Comparison of ENCODE assay signal across 30 mouse cellular contexts in the genomic region with DNA sequence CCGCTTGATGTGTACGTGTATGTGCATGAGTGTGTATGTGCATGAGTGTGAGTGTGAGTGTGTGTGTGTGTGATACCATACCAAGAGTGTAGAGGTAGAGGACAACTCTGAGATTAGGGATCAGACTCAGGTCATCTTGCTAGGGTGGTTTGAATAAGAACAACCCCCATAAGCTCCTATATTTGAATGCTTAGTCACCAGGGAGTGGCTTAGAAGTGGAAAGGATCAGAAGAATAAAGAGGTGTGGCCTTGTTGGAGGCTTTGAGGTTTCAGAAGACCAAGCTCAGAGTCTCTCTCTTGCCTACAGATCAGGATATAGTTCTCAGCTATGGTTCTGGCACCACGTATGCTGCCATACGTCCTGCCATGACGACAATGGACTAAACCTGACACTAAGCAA. TPM values are rescaled to one million over a fixed set of nuclear protein-coding genes. Genes with fewer than 3 reads are reported as not detected.
DNase-seq lines count a peak whose midpoint lies in the region; ATAC-seq and TF ChIP-seq lines count a peak whose summit lies in the region.
"Had no signal": no experiment of that assay in that cellular context is flagged by ENCODE, and none has a peak within 500 bp of the region (broad histone marks: within the 10 kb centered on the region; RNA-seq: fewer than 3 reads in every experiment).

No protein-coding gene starts in this region.

- H3K4me3 ChIP-seq in liver, embryonic 13.5 days (replicated peaks): no peak overlapping the region
- H3K4me3 ChIP-seq in liver, postnatal 0 days (ENCODE audit: low read depth, low read length): no peak overlapping the region
- no peak overlapping the region for H3K4me3 ChIP-seq in macrophage (ENCODE audit: inconsistent target)
- H3K4me3 ChIP-seq: erythroblast, embryonic 14.5 days; heart, embryonic 10.5 days; heart, embryonic 15.5 days; hindbrain, embryonic 12.5 days; layer of hippocampus, adult 2 months; left cerebral cortex, adult 2 months; limb, embryonic 13.5 days had no signal

- H3K79me2 ChIP-seq in macrophage (ENCODE audit: inconsistent target): peaks cover 25% of the 10 kb centered on the region; the same call in 1 of the 2 replicates

- no peak for DNase-seq in liver, embryonic 13.5 days
- no peak for DNase-seq in liver, postnatal 0 days
- peak; percentile 37 for DNase-seq in R1 (ENCODE audit: low read depth, low spot score)
- no peak for DNase-seq in heart, adult 9 months (ENCODE audit: low spot score in 2 of 2)
- DNase-seq in adrenal gland, postnatal 14 days: no peak
- DNase-seq: adrenal gland, postnatal 10 days; cerebellum, adult 11 months; cerebellum, adult 9-10 months; gastrocnemius, postnatal 10 days; heart, postnatal 36 days; kidney, adult 18-20 months; kidney, postnatal 36 days; lung, adult 2 months; lung, postnatal 10 days; spleen, adult 18-20 months; thymus, adult 2 months; thymus, postnatal 4 days had no signal

- ATAC-seq in liver, embryonic 13.5 days (ENCODE audit: low read depth): peak; percentile 65
- no peak for ATAC-seq in liver, postnatal 0 days
- ATAC-seq in inflammation-experienced regulatory T-cells, adult 6 months: no peak
- ATAC-seq: forebrain, embryonic 16.5 days; midbrain, embryonic 16.5 days had no signal

- no peak for TF ChIP-seq CTCF in liver, postnatal 0 days (IDR thresholded peaks at IDR 0.05; ENCODE audit: low read depth)

- H3K9me3 ChIP-seq in liver, embryonic 13.5 days (replicated peaks): no peaks in the 10 kb centered on the region
- H3K9me3 ChIP-seq in liver, postnatal 0 days (ENCODE audit: low read length): no peaks in the 10 kb centered on the region
- H3K9me3 ChIP-seq: heart, embryonic 10.5 days; heart, embryonic 15.5 days; hindbrain, embryonic 12.5 days; limb, embryonic 13.5 days had no signal

- peaks cover 80% of the 10 kb centered on the region for H3K36me3 ChIP-seq in liver, embryonic 13.5 days
- peaks cover 59% of the 10 kb centered on the region for H3K36me3 ChIP-seq in liver, postnatal 0 days (replicated peaks; ENCODE audit: insufficient read depth, low read length)
- H3K36me3 ChIP-seq in macrophage (ENCODE audit: inconsistent target): peaks cover 75% of the 10 kb centered on the region

- no peak overlapping the region for H3K9ac ChIP-seq in liver, embryonic 13.5 days
- H3K9ac ChIP-seq in liver, postnatal 0 days (replicated peaks): no peak overlapping the region
- H3K9ac ChIP-seq: heart, embryonic 15.5 days; hindbrain, embryonic 12.5 days; limb, embryonic 13.5 days had no signal

- H3K4me1 ChIP-seq in liver, embryonic 13.5 days (replicated peaks): peaks cover 10% of the 10 kb centered on the region
- H3K4me1 ChIP-seq in liver, postnatal 0 days (ENCODE audit: insufficient read depth): no peaks in the 10 kb centered on the region
- H3K4me1 ChIP-seq: heart, embryonic 10.5 days; heart, embryonic 15.5 days; hindbrain, embryonic 12.5 days; limb, embryonic 13.5 days had no signal

- no peaks in the 10 kb centered on the region for H3K27me3 ChIP-seq in liver, embryonic 13.5 days
- H3K27me3 ChIP-seq in liver, postnatal 0 days (ENCODE audit: insufficient read depth, low read length): no peaks in the 10 kb centered on the region
- H3K27me3 ChIP-seq: heart, embryonic 15.5 days; hindbrain, embryonic 12.5 days; limb, embryonic 13.5 days had no signal

- H3K4me2 ChIP-seq in liver, embryonic 13.5 days: no peak overlapping the region
- H3K4me2 ChIP-seq in liver, postnatal 0 days (ENCODE audit: low read depth, low read length): no peak overlapping the region
- H3K4me2 ChIP-seq: heart, embryonic 15.5 days; hindbrain, embryonic 12.5 days; limb, embryonic 13.5 days; midbrain, embryonic 11.5 days had no signal

- 78% methylated on average over 5 of the region's 5 CpGs for WGBS in liver, embryonic 13.5 days (ENCODE audit: insufficient replicate concordance)
- 84% methylated on average over 5 of the region's 5 CpGs for WGBS in liver, postnatal 0 days (ENCODE audit: insufficient replicate concordance)
- WGBS in macrophage (ENCODE audit: missing documents): 97% methylated on average over 5 of the region's 5 CpGs

- no peak for TF ChIP-seq EP300 in liver, postnatal 0 days (IDR thresholded peaks at IDR 0.05; ENCODE audit: low read depth)

- H3K27ac ChIP-seq in liver, embryonic 13.5 days: no peak overlapping the region; the same call in 1 of the 2 replicates
- H3K27ac ChIP-seq in liver, postnatal 0 days (ENCODE audit: low read depth): no peak overlapping the region
- peak overlapping the region; percentile 22; the same call in 1 of the 2 replicates for H3K27ac ChIP-seq in macrophage
- H3K27ac ChIP-seq: heart, embryonic 10.5 days; heart, embryonic 15.5 days; hindbrain, embryonic 12.5 days; layer of hippocampus, adult 2 months; left cerebral cortex, adult 2 months; limb, embryonic 13.5 days had no signal

RNA-seq across cellular contexts. Expression of gene Vipas39, which starts 9.4 kb away (rescaled TPM):
- polyA plus RNA-seq in liver, embryonic 13.5 days (2015; fragmentation: Nextera tagmentation; extraction: Ambion mirVana): 9.8 and 10.6 TPM in 2 replicates
- 8.2 and 8.9 TPM in 2 replicates for polyA plus RNA-seq in liver, postnatal 0 days (2015; fragmentation: Nextera tagmentation; extraction: Ambion mirVana)
- total RNA-seq in macrophage (2018; cell fraction: chromatin; rRNA removed): 100 to 1,000 TPM in 20 of 26 experiments, 10 to 100 TPM in 6; 59.7 to 286 (median 145) TPM
- total RNA-seq in macrophage (2018; cell fraction: cytosol; rRNA removed): 100 to 1,000 TPM in 18 of 26 experiments, 10 to 100 TPM in 8; 86.9 to 143 (median 107) TPM
- 100 to 1,000 TPM in 10 of 26 experiments, 10 to 100 TPM in 16; 57.2 to 164 (median 87.3) TPM for total RNA-seq in macrophage (2018; cell fraction: nucleus; rRNA removed)
- 106 to 155 TPM (median 136 TPM) in 3 replicates for polyA plus RNA-seq in macrophage (2018)
- polyA plus RNA-seq in inflammation-experienced regulatory T-cells, adult 6 months (2017; shearing (Covaris generic)): 10 to 100 TPM; 31.3 to 41.3 (median 38.9) TPM
- total RNA-seq in adrenal gland, postnatal 14 days (2021): 35.6 and 41.5 TPM in 2 replicates

RNA-seq across cellular contexts. Expression of gene Ahsa1, which starts 9.7 kb away (rescaled TPM):
- polyA plus RNA-seq in liver, embryonic 13.5 days (2015; fragmentation: Nextera tagmentation; extraction: Ambion mirVana): 196 and 212 TPM in 2 replicates
- 89.4 and 91.5 TPM in 2 replicates for polyA plus RNA-seq in liver, postnatal 0 days (2015; fragmentation: Nextera tagmentation; extraction: Ambion mirVana)
- total RNA-seq in macrophage (2018; cell fraction: chromatin; rRNA removed): 100 to 1,000 TPM in 3 of 26 experiments, 10 to 100 TPM in 23; 25.2 to 122 (median 54.0) TPM
- total RNA-seq in macrophage (2018; cell fraction: cytosol; rRNA removed): 100 to 1,000 TPM; 179 to 317 (median 235) TPM
- total RNA-seq in macrophage (2018; cell fraction: nucleus; rRNA removed): 100 to 1,000 TPM in 12 of 26 experiments, 10 to 100 TPM in 14; 64.5 to 239 (median 97.0) TPM
- polyA plus RNA-seq in macrophage (2018): 198 to 597 TPM (median 364 TPM) in 3 replicates
- 100 to 1,000 TPM; 117 to 133 (median 126) TPM for polyA plus RNA-seq in inflammation-experienced regulatory T-cells, adult 6 months (2017; shearing (Covaris generic))
- 139 and 160 TPM in 2 replicates for total RNA-seq in adrenal gland, postnatal 14 days (2021)

RNA-seq across cellular contexts. Expression of gene Noxred1, which starts 18.1 kb away (rescaled TPM):
- polyA plus RNA-seq in liver, embryonic 13.5 days (2015; fragmentation: Nextera tagmentation; extraction: Ambion mirVana): 0.19 and 0.29 TPM in 2 replicates
- polyA plus RNA-seq in liver, postnatal 0 days (2015; fragmentation: Nextera tagmentation; extraction: Ambion mirVana): 0.19 and 0.45 TPM in 2 replicates
- total RNA-seq in macrophage (2018; cell fraction: chromatin; rRNA removed): 10 to 100 TPM in 3 of 26 experiments, 1 to 10 TPM in 21, under 1 TPM in 1, not detected in 1; 1.00 to 15.3 (median 2.7) TPM
- under 1 TPM; 0.05 to 0.35 (median 0.24) TPM for total RNA-seq in macrophage (2018; cell fraction: cytosol; rRNA removed)
- 1 to 10 TPM in 19 of 26 experiments, under 1 TPM in 7; 0.54 to 8.8 (median 2.0) TPM for total RNA-seq in macrophage (2018; cell fraction: nucleus; rRNA removed)
- 0.31 to 0.40 TPM (median 0.32 TPM) in 3 replicates for polyA plus RNA-seq in macrophage (2018)
- polyA plus RNA-seq in inflammation-experienced regulatory T-cells, adult 6 months (2017; shearing (Covaris generic)): 1 to 10 TPM in 1 of 3 experiments, under 1 TPM in 2; 0.72 to 1.1 (median 0.85) TPM
- total RNA-seq in adrenal gland, postnatal 14 days (2021): 0.33 and 0.90 TPM in 2 replicates

RNA-seq across cellular contexts. Expression of gene Ism2, which starts 42.9 kb away (rescaled TPM):
- polyA plus RNA-seq in liver, embryonic 13.5 days (2015; fragmentation: Nextera tagmentation; extraction: Ambion mirVana): 0.27 and 0.30 TPM in 2 replicates
- polyA plus RNA-seq in liver, postnatal 0 days (2015; fragmentation: Nextera tagmentation; extraction: Ambion mirVana): 0.08 and 0.17 TPM in 2 replicates
- total RNA-seq in macrophage (2018; cell fraction: chromatin; rRNA removed): under 1 TPM in 5 of 26 experiments, not detected in 21; 0.36 to 0.49 (median 0.45) TPM
- under 1 TPM in 19 of 26 experiments, not detected in 7; 0.05 to 0.27 (median 0.14) TPM for total RNA-seq in macrophage (2018; cell fraction: cytosol; rRNA removed)
- total RNA-seq in macrophage (2018; cell fraction: nucleus; rRNA removed): 1 to 10 TPM in 1 of 26 experiments, under 1 TPM in 9, not detected in 16; 0.17 to 3.4 (median 0.53) TPM
- 0.19 TPM in 1 of 3 replicates, not detected in the others for polyA plus RNA-seq in macrophage (2018)
- not detected for polyA plus RNA-seq in inflammation-experienced regulatory T-cells, adult 6 months (2017; shearing (Covaris generic))
- total RNA-seq in adrenal gland, postnatal 14 days (2021): 0.34 TPM in 1 of 2 replicates, not detected in the other
- total RNA-seq: gastrocnemius, postnatal 10 days; heart, postnatal 36 days; neutrophil, adult 5-6 weeks had no signal
- polyA plus RNA-seq: erythroblast, embryonic 14.5 days had no signal

RNA-seq across cellular contexts. Expression of gene Tmed8, which starts 56.4 kb away (rescaled TPM):
- polyA plus RNA-seq in liver, embryonic 13.5 days (2015; fragmentation: Nextera tagmentation; extraction: Ambion mirVana): 0.43 and 0.58 TPM in 2 replicates
- polyA plus RNA-seq in liver, postnatal 0 days (2015; fragmentation: Nextera tagmentation; extraction: Ambion mirVana): 0.36 and 0.42 TPM in 2 replicates
- total RNA-seq in macrophage (2018; cell fraction: chromatin; rRNA removed): 10 to 100 TPM; 11.2 to 49.5 (median 22.9) TPM
- total RNA-seq in macrophage (2018; cell fraction: cytosol; rRNA removed): 10 to 100 TPM; 10.2 to 18.1 (median 15.9) TPM
- total RNA-seq in macrophage (2018; cell fraction: nucleus; rRNA removed): 10 to 100 TPM; 14.3 to 49.8 (median 26.7) TPM
- 6.6 to 15.5 TPM (median 11.6 TPM) in 3 replicates for polyA plus RNA-seq in macrophage (2018)
- polyA plus RNA-seq in inflammation-experienced regulatory T-cells, adult 6 months (2017; shearing (Covaris generic)): 1 to 10 TPM; 3.5 to 4.4 (median 3.5) TPM
- 22.6 and 23.4 TPM in 2 replicates for total RNA-seq in adrenal gland, postnatal 14 days (2021)
